Mouse (Mus musculus) limb, embryonic 13.5 days (tissue): ENCODE results near the gene Il15ra. TPM values are rescaled to one million over a fixed set of nuclear protein-coding genes. Genes with fewer than 3 reads are reported as not detected.

ENCODE experiments used
- ATAC-seq: fragments of 200-750 bp; cut with Nextera tagmentation; 2 replicates; pipeline ENCODE4 v1.8.0; 2017; ENCODE audit warnings: low read depth, moderate number of reproducible peaks, moderate TSS enrichment; ENCODE audit not compliant: low FRiP score
- H3K27ac ChIP-seq: fragments of 300-500 bp; sonication (generic); 2 replicates; pipeline ENCODE4 v1.5.1; 2015; ENCODE audit warnings: inconsistent platforms, mild to moderate bottlenecking, moderate library complexity
- H3K27me3 ChIP-seq: fragments of 300-500 bp; sonication (generic); 2 replicates; pipeline ENCODE4 v1.6.1; 2015; ENCODE audit warnings: mild to moderate bottlenecking, inconsistent platforms
- H3K36me3 ChIP-seq: fragments of 300-500 bp; sonication (generic); 2 replicates; pipeline ENCODE4 v1.6.1; 2015; ENCODE audit warnings: inconsistent platforms, mild to moderate bottlenecking, moderate library complexity
- H3K4me1 ChIP-seq: fragments of 300-500 bp; sonication (generic); 2 replicates; pipeline ENCODE4 v1.6.1; 2015; ENCODE audit warnings: inconsistent platforms
- H3K4me2 ChIP-seq: fragments of 300-500 bp; sonication (generic); replicated peaks from 2 replicates; pipeline ENCODE4 v1.6.1; 2015; ENCODE audit warnings: inconsistent platforms, mild to moderate bottlenecking, moderate library complexity
- H3K4me3 ChIP-seq: fragments of 300-500 bp; sonication (generic); 2 replicates; pipeline ENCODE4 v1.5.1; 2015; ENCODE audit warnings: moderate library complexity, mild to moderate bottlenecking, inconsistent platforms
- H3K9ac ChIP-seq: fragments of 300-500 bp; sonication (generic); 2 replicates; pipeline ENCODE4 v1.6.1; 2015; ENCODE audit warnings: mild to moderate bottlenecking, inconsistent platforms
- H3K9me3 ChIP-seq: fragments of 300-500 bp; sonication (generic); 2 replicates; pipeline ENCODE4 v1.6.1; 2016; ENCODE audit warnings: inconsistent platforms
- WGBS: fragments of 180-500 bp; shearing (Covaris S2); methylation state at CpG from one replicate; pipeline ENCODE4 v1.1.7; 2015; 5-methylcytosine and 5-hydroxymethylcytosine counted together
- polyA plus RNA-seq: library from polyadenylated mRNA; unstranded; fragments of >200 nt; fragmentation: Nextera tagmentation; extraction: Ambion mirVana; gene quantifications from 2 replicates; pipeline ENCODE4 v1.2.1, GENCODE M21; 2015

Il15ra gene
- polyA plus RNA-seq, 1 experiment from 2014 or later = 1.6 TPM

DNA sequence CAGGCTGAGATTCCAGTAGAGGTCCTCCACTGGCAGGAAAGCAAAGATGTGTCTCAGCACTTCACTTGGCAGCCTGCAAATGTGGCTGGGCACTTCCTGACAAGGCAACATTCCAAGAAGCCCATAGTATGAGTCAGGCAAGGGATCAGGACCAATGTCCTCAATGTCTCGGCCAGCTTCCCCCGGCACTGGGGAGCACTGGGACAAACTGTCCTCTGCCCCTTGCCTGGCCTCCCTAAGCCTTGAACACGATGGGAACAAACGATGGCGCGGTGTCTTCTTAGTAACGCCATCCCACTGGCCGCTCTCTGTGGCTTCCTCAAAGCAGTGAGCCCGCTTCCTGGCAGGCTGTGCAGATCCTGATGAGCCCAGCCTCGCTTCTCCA is 62.1 kb downstream of the Il15ra start:
- no peak for ATAC-seq
- Histone ChIP-seq H3K9ac (no peak overlapping the region), H3K9me3 (no peaks in the 10 kb centered on the region), H3K4me1 (no peaks in the 10 kb centered on the region), H3K27me3 (no peaks in the 10 kb centered on the region), H3K4me2 (no peak overlapping the region), H3K36me3 (peaks cover 75% of the 10 kb centered on the region), H3K4me3 (no peak overlapping the region), H3K27ac (no peak overlapping the region)
- 95% methylated on average over 10 of the region's 10 CpGs for WGBS

DNA sequence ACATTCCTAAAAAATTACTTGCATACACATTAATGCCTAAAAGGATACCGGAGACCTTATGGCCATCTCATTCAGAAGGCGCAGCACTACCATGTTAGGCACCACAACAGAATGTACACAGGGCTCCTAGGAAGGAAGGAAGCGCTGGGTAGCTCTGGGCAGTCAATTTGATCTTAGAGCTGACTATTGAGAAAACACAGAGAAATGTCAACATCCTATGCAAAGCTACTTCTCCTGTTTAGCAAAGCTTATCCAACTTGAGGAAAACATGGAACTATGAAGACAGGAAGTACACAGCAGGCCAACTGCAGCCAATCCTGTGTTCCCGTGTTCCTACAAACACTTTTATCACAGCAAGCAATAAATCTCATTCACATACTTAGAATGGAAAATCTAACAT is 66.6 kb downstream of the Il15ra start:
- ATAC-seq = no peak
- 87% methylated on average over 4 of the region's 4 CpGs for WGBS

DNA sequence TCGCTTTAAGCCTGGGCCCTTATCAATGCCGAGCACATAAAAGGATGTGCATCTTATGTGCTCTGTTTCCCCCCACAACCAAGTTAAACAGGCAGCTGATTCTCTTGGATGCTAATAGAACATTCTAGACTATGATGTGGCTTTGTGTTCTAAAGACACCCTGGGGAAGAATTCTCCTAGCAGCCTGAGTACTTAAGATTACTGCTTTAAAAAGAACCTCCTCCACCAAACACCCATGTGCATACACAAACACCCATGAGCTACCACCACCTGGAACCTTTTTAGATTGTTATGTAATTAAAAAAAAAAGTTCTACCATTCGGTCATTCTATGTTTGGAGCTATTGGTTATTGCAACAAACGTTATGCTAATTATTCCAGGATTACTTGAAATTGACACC is 67.3 kb downstream of the Il15ra start:
- Histone ChIP-seq H3K36me3 (peaks cover 23% of the 10 kb centered on the region), H3K9ac (no peak overlapping the region), H3K27ac (no peak overlapping the region), H3K4me1 (peaks cover 20% of the 10 kb centered on the region), H3K27me3 (no peaks in the 10 kb centered on the region), H3K9me3 (no peaks in the 10 kb centered on the region), H3K4me3 (no peak overlapping the region), H3K4me2 (no peak overlapping the region)
- 80% methylated on average over 4 of the region's 4 CpGs for WGBS
- ATAC-seq = no peak

More for the DNA sequence above, 66.6 kb downstream of the Il15ra start:
- no peak overlapping the region for H3K27ac ChIP-seq
- H3K27me3 ChIP-seq = no peaks in the 10 kb centered on the region
- no peaks in the 10 kb centered on the region for H3K9me3 ChIP-seq
- H3K4me1 ChIP-seq = peaks cover 20% of the 10 kb centered on the region
- H3K36me3 ChIP-seq = peaks cover 30% of the 10 kb centered on the region
- H3K9ac ChIP-seq = no peak overlapping the region
- no peak overlapping the region for H3K4me3 ChIP-seq
- H3K4me2 ChIP-seq = no peak overlapping the region

DNA sequence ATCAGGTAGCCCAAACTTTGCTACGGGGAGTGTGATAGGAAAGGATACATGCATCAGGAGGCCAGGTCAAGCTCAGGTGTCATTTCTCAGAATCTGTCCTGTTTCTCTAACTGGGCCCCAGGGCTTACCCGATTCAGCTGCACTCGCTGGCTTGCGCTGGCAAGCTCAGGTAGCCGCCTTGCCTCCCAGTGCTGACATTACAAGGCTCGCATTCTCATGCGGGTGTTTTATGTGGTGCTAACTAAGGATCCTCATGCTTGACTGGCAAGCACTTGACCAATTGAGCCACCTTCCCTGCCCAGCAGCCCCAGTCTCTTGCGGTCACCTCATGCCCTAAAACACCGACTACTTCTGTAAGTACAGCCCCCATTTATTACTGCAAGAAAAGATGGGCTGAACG is 69.3 kb downstream of the Il15ra start:
- no peaks in the 10 kb centered on the region for H3K27me3 ChIP-seq
- H3K9ac ChIP-seq = 0 out of 2 replicates have a peak overlapping the region, but pooled peaks have one; percentile 32
- H3K36me3 ChIP-seq = peaks cover 6% of the 10 kb centered on the region
- no peak overlapping the region for H3K4me3 ChIP-seq
- H3K4me2 ChIP-seq = no peak overlapping the region
- no peaks in the 10 kb centered on the region for H3K9me3 ChIP-seq
- no peak overlapping the region for H3K27ac ChIP-seq
- ATAC-seq = no peak
- 77% methylated on average over 10 of the region's 10 CpGs for WGBS
- peaks cover 27% of the 10 kb centered on the region for H3K4me1 ChIP-seq

DNA sequence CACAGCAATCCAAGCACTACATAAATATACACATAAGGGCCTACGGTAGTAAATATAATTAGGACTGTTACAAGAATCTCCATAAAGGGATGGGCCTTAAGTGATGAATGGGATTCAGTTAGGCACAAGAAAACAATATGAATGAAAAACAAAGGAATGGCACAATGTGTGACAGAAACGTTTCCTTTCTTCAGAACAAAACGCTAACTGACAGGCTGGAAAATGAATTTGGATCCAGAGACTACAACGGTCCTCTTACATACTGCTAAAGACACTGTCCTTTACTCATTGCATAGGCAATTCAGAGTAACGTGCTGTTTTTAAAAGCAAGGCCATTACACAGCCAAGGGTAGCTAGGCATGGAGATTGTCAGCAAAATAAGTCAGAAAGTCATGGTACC is 70.0 kb downstream of the Il15ra start:
- peaks cover 5% of the 10 kb centered on the region for H3K36me3 ChIP-seq
- ATAC-seq = no peak
- H3K27ac ChIP-seq = no peak overlapping the region
- no peak overlapping the region for H3K4me3 ChIP-seq
- H3K4me2 ChIP-seq = no peak overlapping the region
- H3K27me3 ChIP-seq = no peaks in the 10 kb centered on the region
- H3K4me1 ChIP-seq = peaks cover 34% of the 10 kb centered on the region
- no peaks in the 10 kb centered on the region for H3K9me3 ChIP-seq
- H3K9ac ChIP-seq = no peak overlapping the region
- 90% methylated on average over 5 of the region's 5 CpGs for WGBS

GRCm38 (mm10) chr2:11776415-11776814 is 71.3 kb downstream of the Il15ra start:
- WGBS = 50% methylated on average over 8 of the region's 8 CpGs
- Histone ChIP-seq H3K4me3 (peak overlapping the region; percentile 84), H3K9me3 (no peaks in the 10 kb centered on the region), H3K4me1 (peaks cover 38% of the 10 kb centered on the region), H3K36me3 (peaks cover 17% of the 10 kb centered on the region), H3K9ac (peak overlapping the region; percentile 85), H3K4me2 (peak overlapping the region; percentile 73), H3K27me3 (no peaks in the 10 kb centered on the region), H3K27ac (no peak overlapping the region)
- no peak for ATAC-seq

- Histone ChIP-seq H3K27ac (peak within 1 kb of the TSS; percentile 96), H3K36me3 (peaks cover 27% of the 10 kb centered on the region), H3K4me3 (peak within 1 kb of the TSS; percentile 84), H3K4me2 (peak within 1 kb of the TSS; percentile 87), H3K9ac (peak within 1 kb of the TSS; percentile 85), H3K27me3 (no peaks in the 10 kb centered on the region), H3K9me3 (no peaks in the 10 kb centered on the region), H3K4me1 (peaks cover 38% of the 10 kb centered on the region)
- ATAC-seq = peak; percentile 97
- under 1% methylated on average over 72 of the region's 73 CpGs for WGBS
Measured at GRCm38 (mm10) chr2:11777091-11778068, 72.3 kb downstream of the Il15ra start, which contains the start of the genes Fbh1 and Ankrd16. Gene Fbh1, minus strand, starts transcription at chr2:11777582. Gene Ankrd16, plus strand, starts transcription at chr2:11777876.

GRCm38 (mm10) chr2:11778087-11778823 is 73.2 kb downstream of the Il15ra start:
- Histone ChIP-seq H3K36me3 (peaks cover 35% of the 10 kb centered on the region), H3K4me2 (peak overlapping the region; percentile 87), H3K9me3 (no peaks in the 10 kb centered on the region), H3K27ac (peak overlapping the region; percentile 96), H3K27me3 (no peaks in the 10 kb centered on the region), H3K9ac (peak overlapping the region; percentile 80), H3K4me3 (peak overlapping the region; percentile 84), H3K4me1 (peaks cover 38% of the 10 kb centered on the region)
- peak; percentile 88 for ATAC-seq
- under 1% methylated on average over 43 of the region's 43 CpGs for WGBS

Other genes with a start within 250 kb of the Il15ra start
- gene Pfkfb3, start 151.2 kb upstream of the Il15ra start, polyA plus RNA-seq = 16.5 and 17.8 TPM in 2 replicates
- 172 TPM in 2 replicates for gene Rbm17, start 101.1 kb upstream of the Il15ra start, polyA plus RNA-seq
- not detected in 2 replicates for gene Gm17490, start 79.0 kb upstream of the Il15ra start, polyA plus RNA-seq
- not detected in 2 replicates for gene Il2ra, start 62.5 kb upstream of the Il15ra start, polyA plus RNA-seq
- 132 and 144 TPM in 2 replicates for gene Fbh1, start 72.3 kb downstream of the Il15ra start, polyA plus RNA-seq
- 49.0 and 54.5 TPM in 2 replicates for gene Ankrd16, start 72.6 kb downstream of the Il15ra start, polyA plus RNA-seq